Mouse (Mus musculus): Measurements from ENCODE around the gene Tex37. TPM values are rescaled to one million over a fixed set of nuclear protein-coding genes. Genes with fewer than 3 reads are reported as not detected.

Tex37 gene
- total and polyA plus RNA-seq, 3 experiments = not detected

GRCm38 (mm10) chr6:70956936-70957335, 38.2 kb upstream of the Tex37 start:
- no peak overlapping the region for H3K27ac ChIP-seq
- DNase-seq = peak in 1 of 2 experiments; percentile 16
- H3K4me3 ChIP-seq = no peak overlapping the region
- H3K36me3 ChIP-seq (ENCODE audit: control insufficient read depth, insufficient read depth, low read length) = no peaks in the 10 kb centered on the region
- H3K27me3 ChIP-seq (ENCODE audit: control insufficient read depth, insufficient read depth, low read length) = peaks cover 23% of the 10 kb centered on the region
- H3K4me1 ChIP-seq (ENCODE audit: control insufficient read depth, insufficient read depth, low read length) = no peaks in the 10 kb centered on the region
- no peaks in the 10 kb centered on the region for H3K79me2 ChIP-seq (replicated peaks; ENCODE audit: control insufficient read depth, insufficient read depth, low read length)
- no peak overlapping the region for H3K9ac ChIP-seq (ENCODE audit: low read depth, low read length)
- intact Hi-C loops (cut with DNase I) = no loop called here
- WGBS = 2% methylated on average over 34 of the region's 34 CpGs
- no peak for TF ChIP-seq CTCF (IDR thresholded peaks at IDR 0.05)
- no peak for TF ChIP-seq EP300 (IDR thresholded peaks at IDR 0.05; ENCODE audit: insufficient read depth, low read depth, low read length)
- TF ChIP-seq POLR2A (IDR thresholded peaks at IDR 0.05; ENCODE audit: insufficient read depth, low read depth, low read length) = no peak

GRCm38 (mm10) chr6:70956285-70956912, 37.7 kb upstream of the Tex37 start, which contains the start of gene Foxi3:
Foxi3 (plus strand) TSS chr6:70956531.
- H3K9ac ChIP-seq (ENCODE audit: low read depth, low read length) = no peak within 1 kb of the TSS
- no peaks in the 10 kb centered on the region for H3K79me2 ChIP-seq (replicated peaks; ENCODE audit: control insufficient read depth, insufficient read depth, low read length)
- no peak within 1 kb of the TSS; the same call in 1 of the 2 replicates for H3K4me3 ChIP-seq
- no peaks in the 10 kb centered on the region for H3K4me1 ChIP-seq (ENCODE audit: control insufficient read depth, insufficient read depth, low read length)
- intact Hi-C loops (cut with DNase I) = no loop called here
- peaks cover 23% of the 10 kb centered on the region for H3K27me3 ChIP-seq (ENCODE audit: control insufficient read depth, insufficient read depth, low read length)
- TF ChIP-seq EP300 (IDR thresholded peaks at IDR 0.05; ENCODE audit: insufficient read depth, low read depth, low read length) = no peak
- no peak for TF ChIP-seq CTCF (IDR thresholded peaks at IDR 0.05)
- no peak for TF ChIP-seq POLR2A (IDR thresholded peaks at IDR 0.05; ENCODE audit: insufficient read depth, low read depth, low read length)
- WGBS = 1% methylated on average over 67 of the region's 67 CpGs
- H3K27ac ChIP-seq = no peak within 1 kb of the TSS
- peak in 1 of 2 experiments; percentile 21 for DNase-seq
- no peaks in the 10 kb centered on the region for H3K36me3 ChIP-seq (ENCODE audit: control insufficient read depth, insufficient read depth, low read length)

GRCm38 (mm10) chr6:70955841-70956240, 37.1 kb upstream of the Tex37 start:
- no peaks in the 10 kb centered on the region for H3K4me1 ChIP-seq (ENCODE audit: control insufficient read depth, insufficient read depth, low read length)
- H3K27me3 ChIP-seq (ENCODE audit: control insufficient read depth, insufficient read depth, low read length) = peaks cover 26% of the 10 kb centered on the region
- WGBS = 7% methylated on average over 12 of the region's 12 CpGs
- no peak overlapping the region for H3K9ac ChIP-seq (ENCODE audit: low read depth, low read length)
- intact Hi-C loops (cut with DNase I) = no loop called here
- H3K27ac ChIP-seq = no peak overlapping the region
- no peak for DNase-seq
- H3K79me2 ChIP-seq (replicated peaks; ENCODE audit: control insufficient read depth, insufficient read depth, low read length) = no peaks in the 10 kb centered on the region
- H3K36me3 ChIP-seq (ENCODE audit: control insufficient read depth, insufficient read depth, low read length) = no peaks in the 10 kb centered on the region
- no peak overlapping the region for H3K4me3 ChIP-seq
- TF ChIP-seq CTCF (IDR thresholded peaks at IDR 0.05) = no peak
- TF ChIP-seq EP300 (IDR thresholded peaks at IDR 0.05; ENCODE audit: insufficient read depth, low read depth, low read length) = no peak
- TF ChIP-seq POLR2A (IDR thresholded peaks at IDR 0.05; ENCODE audit: insufficient read depth, low read depth, low read length) = no peak

- H3K36me3 ChIP-seq (ENCODE audit: control insufficient read depth, insufficient read depth, low read length) = no peaks in the 10 kb centered on the region
- H3K4me3 ChIP-seq = no peak overlapping the region
- no peaks in the 10 kb centered on the region for H3K79me2 ChIP-seq (replicated peaks; ENCODE audit: control insufficient read depth, insufficient read depth, low read length)
- H3K4me1 ChIP-seq (ENCODE audit: control insufficient read depth, insufficient read depth, low read length) = no peaks in the 10 kb centered on the region
- no peak for DNase-seq
- H3K27ac ChIP-seq = no peak overlapping the region
- TF ChIP-seq POLR2A (IDR thresholded peaks at IDR 0.05; ENCODE audit: insufficient read depth, low read depth, low read length) (no peak), EP300 (IDR thresholded peaks at IDR 0.05; ENCODE audit: insufficient read depth, low read depth, low read length) (no peak), CTCF (IDR thresholded peaks at IDR 0.05) (no peak)
- H3K9ac ChIP-seq (ENCODE audit: low read depth, low read length) = no peak overlapping the region
- H3K27me3 ChIP-seq (ENCODE audit: control insufficient read depth, insufficient read depth, low read length) = peaks cover 23% of the 10 kb centered on the region
- WGBS = 9% methylated on average over 14 of the region's 14 CpGs
- intact Hi-C loops (cut with DNase I) = no loop called here
Observed at GRCm38 (mm10) chr6:70955291-70955800, 36.6 kb upstream of the Tex37 start.

GRCm38 (mm10) chr6:70954040-70954439, 35.3 kb upstream of the Tex37 start:
- no peak for DNase-seq
- Histone ChIP-seq H3K36me3 (ENCODE audit: control insufficient read depth, insufficient read depth, low read length) (no peaks in the 10 kb centered on the region), H3K79me2 (replicated peaks; ENCODE audit: control insufficient read depth, insufficient read depth, low read length) (no peaks in the 10 kb centered on the region), H3K4me3 (no peak overlapping the region), H3K9ac (ENCODE audit: low read depth, low read length) (no peak overlapping the region), H3K27me3 (ENCODE audit: control insufficient read depth, insufficient read depth, low read length) (peaks cover 23% of the 10 kb centered on the region), H3K4me1 (ENCODE audit: control insufficient read depth, insufficient read depth, low read length) (no peaks in the 10 kb centered on the region), H3K27ac (no peak overlapping the region)
- 14% methylated on average over 6 of the region's 6 CpGs for WGBS
- intact Hi-C loops (cut with DNase I) = loop anchor here (5.0 kb wide), 1 partner anchor 173 kb away; no protein-coding TSS in a partner anchor
- TF ChIP-seq POLR2A (IDR thresholded peaks at IDR 0.05; ENCODE audit: insufficient read depth, low read depth, low read length) = no peak
- TF ChIP-seq EP300 (IDR thresholded peaks at IDR 0.05; ENCODE audit: insufficient read depth, low read depth, low read length) = no peak
- TF ChIP-seq CTCF (IDR thresholded peaks at IDR 0.05) = peak; percentile 56

- Histone ChIP-seq H3K79me2 (replicated peaks; ENCODE audit: control insufficient read depth, insufficient read depth, low read length) (no peaks in the 10 kb centered on the region), H3K9ac (ENCODE audit: low read depth, low read length) (no peak overlapping the region), H3K4me3 (no peak overlapping the region), H3K27me3 (ENCODE audit: control insufficient read depth, insufficient read depth, low read length) (peaks cover 21% of the 10 kb centered on the region), H3K4me1 (ENCODE audit: control insufficient read depth, insufficient read depth, low read length) (no peaks in the 10 kb centered on the region), H3K36me3 (ENCODE audit: control insufficient read depth, insufficient read depth, low read length) (no peaks in the 10 kb centered on the region), H3K27ac (no peak overlapping the region)
- DNase-seq = no peak
- 73% methylated on average over 7 of the region's 7 CpGs for WGBS
- no peak for TF ChIP-seq CTCF (IDR thresholded peaks at IDR 0.05)
- intact Hi-C loops (cut with DNase I) = loop anchor here (5.0 kb wide), 1 partner anchor 174 kb away; no protein-coding TSS in a partner anchor
Observed at GRCm38 (mm10) chr6:70953274-70953673, 34.5 kb upstream of the Tex37 start.
